Mouse (Mus musculus) hindbrain, embryonic 11.5 days (tissue): Measurements from ENCODE around the gene Mettl3. TPM values are rescaled to one million over a fixed set of nuclear protein-coding genes. Genes with fewer than 3 reads are reported as not detected.
A peak's percentile ranks its signal among the peaks of the same experiment; 100 is the strongest.

ENCODE experiments used
- ATAC-seq: fragments of 200-750 bp; cut with Nextera tagmentation; 2 replicates; pipeline ENCODE4 v1.8.0; 2017; ENCODE audit warnings: mild to moderate bottlenecking, moderate TSS enrichment, moderate library complexity; ENCODE audit not compliant: low FRiP score
- DNase-seq: peaks from one replicate; pipeline ENCODE4 v3.0.0-alpha.2; 2015; ENCODE audit warnings: low spot score
- H3K27ac ChIP-seq: fragments of 300-500 bp; sonication (generic); 2 replicates; pipeline ENCODE4 v1.5.1; 2014; ENCODE audit warnings: mild to moderate bottlenecking, low read depth, low read length
- H3K27me3 ChIP-seq: fragments of 300-500 bp; sonication (generic); 2 replicates; pipeline ENCODE4 v1.6.1; 2014; ENCODE audit warnings: mild to moderate bottlenecking, low read length, moderate library complexity, mixed read lengths; ENCODE audit not compliant: control insufficient read depth, insufficient read depth
- H3K36me3 ChIP-seq: fragments of 300-500 bp; sonication (generic); 2 replicates; pipeline ENCODE4 v1.6.1; 2014; ENCODE audit warnings: mild to moderate bottlenecking, low read length, moderate library complexity, mixed read lengths; ENCODE audit not compliant: control insufficient read depth, insufficient read depth
- H3K4me1 ChIP-seq: fragments of 300-500 bp; sonication (generic); replicated peaks from 2 replicates; pipeline ENCODE4 v1.6.1; 2014; ENCODE audit warnings: low read length, mixed read lengths; ENCODE audit not compliant: control insufficient read depth, insufficient read depth
- H3K4me2 ChIP-seq: fragments of 300-500 bp; sonication (generic); replicated peaks from 2 replicates; pipeline ENCODE4 v1.6.1; 2014; ENCODE audit warnings: mild to moderate bottlenecking, low read depth, low read length
- H3K4me3 ChIP-seq: fragments of 300-500 bp; sonication (generic); 2 replicates; pipeline ENCODE4 v1.5.1; 2014; ENCODE audit warnings: low read depth, low read length
- H3K9ac ChIP-seq: fragments of 300-500 bp; sonication (generic); 2 replicates; pipeline ENCODE4 v1.6.1; 2014; ENCODE audit warnings: low read depth, low read length
- H3K9me3 ChIP-seq: fragments of 300-500 bp; sonication (generic); 2 replicates; pipeline ENCODE4 v1.6.1; 2016; ENCODE audit warnings: low read length; ENCODE audit not compliant: control insufficient read depth
- WGBS: fragments of 180-500 bp; shearing (Covaris S2); extraction: QIAGEN DNeasy Blood & Tissue Kit; methylation state at CpG from one replicate; pipeline ENCODE4 v1.1.7; 2014; 5-methylcytosine and 5-hydroxymethylcytosine counted together
- polyA plus RNA-seq: library from polyadenylated mRNA; unstranded; fragments of >200 nt; fragmentation: Nextera tagmentation; extraction: Ambion mirVana; gene quantifications from 2 replicates; pipeline ENCODE4 v1.2.1, GENCODE M21; 2014

Mettl3 gene
- polyA plus RNA-seq, 1 experiment from 2014 or later: 48.7 TPM

DNA sequence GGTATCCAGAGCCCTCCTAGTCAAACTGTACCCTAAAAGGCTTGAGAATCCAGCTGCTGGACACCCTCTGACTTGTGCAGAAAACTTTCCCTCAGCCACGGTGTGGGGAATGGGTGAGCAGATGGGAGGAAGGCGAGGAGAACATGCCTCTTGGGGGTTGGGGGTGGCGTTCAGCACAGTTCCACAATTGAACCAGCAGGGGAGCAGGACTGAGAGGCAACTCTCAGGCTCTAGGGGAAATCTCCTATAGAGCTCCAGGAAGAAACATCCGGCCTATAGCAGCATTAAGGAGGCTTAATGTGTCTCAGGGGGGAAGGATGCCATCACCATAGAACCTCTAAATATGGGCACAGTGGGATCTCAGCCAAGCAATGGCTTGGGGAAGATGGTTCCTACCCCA, 21.0 kb upstream of the Mettl3 start:
- peak overlapping the region; percentile 48; the same call in 1 of the 2 replicates for H3K4me3 ChIP-seq
- H3K27ac ChIP-seq: no peak overlapping the region
- H3K9ac ChIP-seq: 0 out of 2 replicates have a peak overlapping the region, but pooled peaks have one; percentile 2
- no peaks in the 10 kb centered on the region for H3K9me3 ChIP-seq
- DNase-seq: no peak
- no peaks in the 10 kb centered on the region for H3K36me3 ChIP-seq
- 4% methylated on average over 4 of the region's 4 CpGs for WGBS
- no peaks in the 10 kb centered on the region; the same call in 1 of the 2 replicates for H3K4me1 ChIP-seq
- H3K27me3 ChIP-seq: no peaks in the 10 kb centered on the region
- ATAC-seq: 0 out of 2 replicates have a peak, but pooled peaks have one; percentile 11
- H3K4me2 ChIP-seq: peak overlapping the region; percentile 63

DNA sequence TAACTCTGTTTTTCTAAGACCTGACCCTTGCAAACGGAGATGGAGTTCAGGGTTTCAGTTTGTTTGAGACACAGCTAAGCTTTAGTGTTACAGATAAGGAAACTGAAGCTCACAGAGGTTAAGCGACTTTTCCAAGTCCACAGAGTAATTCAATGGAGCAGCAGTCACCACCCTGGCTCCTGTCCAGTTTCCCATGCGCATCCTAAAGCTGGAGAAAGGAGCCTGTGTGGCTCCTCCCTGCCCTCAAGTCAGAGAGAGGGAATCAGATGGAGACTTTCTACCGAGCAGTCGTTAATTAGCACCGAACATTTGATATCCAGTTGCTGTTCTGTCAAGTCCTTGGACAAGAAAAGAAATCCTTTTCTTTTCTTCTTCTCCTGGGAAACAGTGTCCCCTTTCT, 14.4 kb upstream of the Mettl3 start:
- H3K36me3 ChIP-seq: peaks cover 3% of the 10 kb centered on the region; the same call in 1 of the 2 replicates

GRCm38 (mm10) chr14:52316441-52317225, 11.7 kb upstream of the Mettl3 start:
- Histone ChIP-seq H3K4me2 (peak overlapping the region; percentile 80), H3K9ac (peak overlapping the region; percentile 96), H3K4me3 (peak overlapping the region; percentile 79), H3K9me3 (no peaks in the 10 kb centered on the region), H3K4me1 (peaks cover 2% of the 10 kb centered on the region), H3K36me3 (peaks cover 23% of the 10 kb centered on the region), H3K27ac (peak overlapping the region; percentile 93), H3K27me3 (no peaks in the 10 kb centered on the region)
- WGBS: 2% methylated on average over 16 of the region's 16 CpGs
- ATAC-seq (peak; percentile 84), DNase-seq (peak; percentile 74)

More for the DNA sequence above, 14.4 kb upstream of the Mettl3 start:
- Histone ChIP-seq H3K4me1 (peaks cover 2% of the 10 kb centered on the region), H3K27me3 (no peaks in the 10 kb centered on the region), H3K4me2 (no peak overlapping the region), H3K9ac (no peak overlapping the region), H3K27ac (no peak overlapping the region), H3K9me3 (no peaks in the 10 kb centered on the region), H3K4me3 (no peak overlapping the region)
- ATAC-seq (no peak), DNase-seq (no peak)
- WGBS: 80% methylated on average over 6 of the region's 6 CpGs

DNA sequence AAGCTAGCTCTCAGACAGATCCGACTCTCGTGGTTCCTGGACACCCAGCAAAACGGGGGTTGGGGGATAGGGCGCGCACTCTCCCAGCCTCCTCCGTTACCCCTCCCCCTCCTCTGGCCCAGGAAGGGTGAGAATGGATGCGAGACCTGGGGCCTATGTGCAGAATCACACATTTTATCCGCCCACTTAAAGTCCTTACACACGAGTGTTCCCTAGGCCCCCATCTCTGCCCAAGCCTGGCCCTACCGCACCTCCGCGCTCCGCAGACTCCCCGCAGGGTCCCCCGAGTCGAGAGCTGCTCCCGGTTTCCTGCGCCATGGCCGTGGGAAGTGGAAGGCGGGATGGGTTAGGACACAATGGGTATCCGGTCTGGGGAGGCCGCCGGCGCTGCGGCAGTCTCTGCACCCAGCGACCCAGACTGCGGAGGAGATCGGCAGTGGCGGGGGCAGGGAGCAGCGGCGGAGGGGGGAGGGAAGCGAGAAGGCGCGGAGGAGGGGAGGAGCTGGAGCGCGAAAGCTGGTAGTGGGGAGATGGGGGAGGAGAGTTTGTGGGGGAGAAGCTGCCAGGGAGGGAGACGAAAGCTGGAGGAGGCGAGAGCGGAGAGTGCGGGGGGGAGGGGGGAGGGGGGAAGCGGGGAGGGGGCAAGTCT, 11.0 kb upstream of the Mettl3 start:
- ATAC-seq (peak; percentile 88), DNase-seq (peak; percentile 82)
- peaks cover 26% of the 10 kb centered on the region for H3K36me3 ChIP-seq
- peak overlapping the region; percentile 96 for H3K9ac ChIP-seq
- peak overlapping the region; percentile 93 for H3K27ac ChIP-seq
- H3K4me2 ChIP-seq: peak overlapping the region; percentile 80
- H3K9me3 ChIP-seq: no peaks in the 10 kb centered on the region
- no peaks in the 10 kb centered on the region for H3K27me3 ChIP-seq
- H3K4me1 ChIP-seq: peaks cover 2% of the 10 kb centered on the region
- H3K4me3 ChIP-seq: peak overlapping the region; percentile 79
- 1% methylated on average over 26 of the region's 41 CpGs for WGBS

DNA sequence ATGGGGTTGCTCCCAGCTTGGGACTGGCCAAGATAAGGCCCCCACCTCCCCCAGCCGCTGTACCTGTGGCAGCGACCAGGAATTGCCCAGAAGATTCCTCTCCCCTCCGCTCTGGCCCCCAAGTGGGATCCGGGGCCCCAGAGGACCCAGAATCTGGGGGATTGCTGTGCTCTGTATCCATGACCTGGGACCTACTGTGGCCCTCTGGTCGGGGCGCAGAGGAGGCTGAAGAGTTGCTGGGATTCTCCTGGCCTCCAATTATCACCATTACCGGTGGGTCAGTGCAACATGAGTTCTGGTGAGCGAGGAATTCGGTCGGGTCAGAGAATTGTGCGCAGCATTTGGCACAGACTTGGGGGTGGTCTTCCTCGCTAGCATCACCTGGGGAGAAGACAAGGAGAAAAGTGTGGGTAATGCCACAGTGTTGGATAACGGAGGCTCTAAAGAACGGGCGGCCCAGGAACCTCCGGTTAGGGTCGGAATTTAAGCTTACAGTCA, 10.4 kb upstream of the Mettl3 start:
- peak overlapping the region; percentile 80 for H3K4me2 ChIP-seq
- peak overlapping the region; percentile 96 for H3K9ac ChIP-seq
- peaks cover 2% of the 10 kb centered on the region for H3K4me1 ChIP-seq
- peak overlapping the region; percentile 79 for H3K4me3 ChIP-seq
- ATAC-seq: peak; percentile 6
- H3K27ac ChIP-seq: peak overlapping the region; percentile 93
- DNase-seq: no peak
- WGBS: 8% methylated on average over 17 of the region's 17 CpGs
- H3K27me3 ChIP-seq: no peaks in the 10 kb centered on the region
- H3K36me3 ChIP-seq: peaks cover 27% of the 10 kb centered on the region
- H3K9me3 ChIP-seq: no peaks in the 10 kb centered on the region

GRCm38 (mm10) chr14:52314808-52315150, 9.9 kb upstream of the Mettl3 start:
- Histone ChIP-seq H3K27me3 (no peaks in the 10 kb centered on the region), H3K9ac (peak overlapping the region; percentile 96), H3K4me1 (peaks cover 2% of the 10 kb centered on the region), H3K27ac (no peak overlapping the region), H3K4me2 (peak overlapping the region; percentile 80), H3K36me3 (peaks cover 27% of the 10 kb centered on the region), H3K4me3 (peak overlapping the region; percentile 79), H3K9me3 (no peaks in the 10 kb centered on the region)
- no peak for ATAC-seq
- WGBS: 43% methylated on average over 8 of the region's 8 CpGs
- DNase-seq: no peak

DNA sequence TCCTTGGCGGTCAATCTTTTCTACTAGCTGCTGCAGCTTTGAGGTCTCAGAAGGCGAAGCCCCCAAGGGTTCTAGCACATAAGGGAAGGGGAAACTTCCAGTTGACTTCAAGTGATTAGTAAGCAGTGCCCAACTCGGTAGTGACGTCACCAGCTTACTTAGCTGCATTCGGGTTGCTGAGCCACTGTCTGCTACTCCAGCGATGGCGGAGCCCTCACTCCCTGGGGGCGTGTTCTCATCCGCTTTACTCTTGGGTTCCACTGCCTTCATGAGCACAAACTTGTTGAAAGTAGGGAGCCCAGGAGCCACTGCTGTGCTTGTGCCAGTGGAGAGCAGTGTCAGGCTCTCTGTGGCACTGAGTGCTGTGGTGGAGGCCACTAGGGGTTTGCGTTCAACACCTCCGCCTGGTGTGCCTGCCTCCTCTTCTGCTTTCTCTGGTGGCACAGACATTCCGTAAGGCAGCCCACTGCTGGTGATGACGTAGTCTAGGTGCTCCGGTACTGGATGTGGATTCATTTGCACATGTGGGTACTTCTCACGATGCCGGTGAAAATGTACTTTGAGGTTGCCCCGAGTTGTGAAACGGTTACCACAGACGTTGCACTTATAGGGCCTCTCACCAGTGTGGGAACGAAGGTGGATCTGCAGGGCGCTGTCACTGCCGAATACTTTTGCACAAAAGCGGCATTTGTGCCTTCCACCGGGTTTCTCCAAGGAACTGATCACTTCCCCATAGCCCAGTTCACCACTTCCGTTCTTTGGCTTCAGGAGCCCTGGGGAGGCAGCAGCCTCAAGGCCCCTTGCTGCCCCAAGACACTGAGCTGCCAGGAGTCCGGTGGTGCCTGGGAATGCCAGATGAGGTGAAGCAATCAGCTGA, 9.2 kb upstream of the Mettl3 start:
- 86% methylated on average over 26 of the region's 26 CpGs for WGBS
- Histone ChIP-seq H3K27ac (no peak overlapping the region), H3K4me1 (peaks cover 2% of the 10 kb centered on the region), H3K9ac (peak overlapping the region; percentile 96), H3K36me3 (peaks cover 27% of the 10 kb centered on the region), H3K4me3 (peak overlapping the region; percentile 79), H3K27me3 (no peaks in the 10 kb centered on the region), H3K4me2 (peak overlapping the region; percentile 80), H3K9me3 (no peaks in the 10 kb centered on the region)
- ATAC-seq (no peak), DNase-seq (no peak)

- Histone ChIP-seq H3K27me3 (no peaks in the 10 kb centered on the region), H3K9ac (no peak overlapping the region), H3K9me3 (no peaks in the 10 kb centered on the region), H3K27ac (no peak overlapping the region), H3K4me1 (peaks cover 2% of the 10 kb centered on the region; the same call in 1 of the 2 replicates), H3K4me3 (no peak overlapping the region), H3K36me3 (peaks cover 27% of the 10 kb centered on the region), H3K4me2 (no peak overlapping the region)
- no peak for ATAC-seq
- 90% methylated on average over 2 of the region's 2 CpGs for WGBS
- no peak for DNase-seq
Measured at GRCm38 (mm10) chr14:52310906-52311305, 6.0 kb upstream of the Mettl3 start.
